Mouse (Mus musculus) embryonic fibroblast, embryonic 13.5 days (primary cell): ENCODE data around the gene Psmb7. TPM values are rescaled to one million over a fixed set of nuclear protein-coding genes. Genes with fewer than 3 reads are reported as not detected.

Source experiments
- H3K27ac ChIP-seq: 2 replicates; pipeline ENCODE4 v1.5.1; 2012; ENCODE audit warnings: low read length, control low read depth, inconsistent platforms; ENCODE audit not compliant: insufficient read depth
- H3K4me1 ChIP-seq: 2 replicates; pipeline ENCODE4 v1.6.1; 2011; ENCODE audit warnings: low read length; ENCODE audit not compliant: control insufficient read depth, insufficient read depth
- H3K4me3 ChIP-seq: 2 replicates; pipeline ENCODE4 v1.5.1; 2011; ENCODE audit warnings: mild to moderate bottlenecking, control low read depth, low read length; ENCODE audit not compliant: insufficient read depth
- CTCF ChIP-seq: IDR thresholded peaks from 2 replicates; pipeline ENCODE4 v1.5.1; 2011; ENCODE audit warnings: mild to moderate bottlenecking, control low read depth, low read length, moderate library complexity, borderline replicate concordance; ENCODE audit not compliant: insufficient read depth
- POLR2A ChIP-seq: IDR thresholded peaks from 2 replicates; pipeline ENCODE4 v1.6.1; 2011; ENCODE audit warnings: low read depth, mild to moderate bottlenecking, control low read depth, low read length, moderate library complexity
- polyA plus RNA-seq: library from polyadenylated mRNA; stranded (reverse); fragments of >200 nt; gene quantifications from 2 replicates; pipeline ENCODE4 v1.2.4, GENCODE M21; 2011; ENCODE audit warnings: low read depth; ENCODE audit not compliant: missing spikeins, insufficient read length

Gene Psmb7
- polyA plus RNA-seq, 1 experiment: 177 TPM

DNA sequence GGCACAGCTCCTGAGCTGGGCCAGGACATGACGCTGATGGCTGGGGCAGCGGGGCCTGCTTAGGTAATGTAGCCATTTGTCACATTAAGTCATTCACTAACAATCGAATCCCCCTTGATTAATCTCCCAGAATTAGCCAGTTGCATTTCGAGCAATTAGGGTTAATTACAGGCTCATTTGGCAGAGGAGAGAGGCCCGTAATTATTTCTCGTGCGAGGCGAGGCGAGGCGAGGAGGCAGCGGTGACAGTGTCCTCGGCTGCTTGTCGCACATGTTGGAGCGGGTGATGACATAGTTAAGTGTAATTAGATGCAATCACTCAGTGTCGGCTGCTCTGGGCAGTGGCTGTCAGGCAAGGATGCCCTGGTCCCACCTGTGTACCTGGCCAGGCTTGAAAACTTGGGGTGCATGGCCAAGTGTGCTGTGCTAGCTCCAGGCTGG, 91.9 kb downstream of the Psmb7 start:
- TF ChIP-seq CTCF: no peak
- no peak for TF ChIP-seq POLR2A
- peaks cover 6% of the 10 kb centered on the region for H3K4me1 ChIP-seq
- H3K4me3 ChIP-seq: no peak overlapping the region
- H3K27ac ChIP-seq: no peak overlapping the region

DNA sequence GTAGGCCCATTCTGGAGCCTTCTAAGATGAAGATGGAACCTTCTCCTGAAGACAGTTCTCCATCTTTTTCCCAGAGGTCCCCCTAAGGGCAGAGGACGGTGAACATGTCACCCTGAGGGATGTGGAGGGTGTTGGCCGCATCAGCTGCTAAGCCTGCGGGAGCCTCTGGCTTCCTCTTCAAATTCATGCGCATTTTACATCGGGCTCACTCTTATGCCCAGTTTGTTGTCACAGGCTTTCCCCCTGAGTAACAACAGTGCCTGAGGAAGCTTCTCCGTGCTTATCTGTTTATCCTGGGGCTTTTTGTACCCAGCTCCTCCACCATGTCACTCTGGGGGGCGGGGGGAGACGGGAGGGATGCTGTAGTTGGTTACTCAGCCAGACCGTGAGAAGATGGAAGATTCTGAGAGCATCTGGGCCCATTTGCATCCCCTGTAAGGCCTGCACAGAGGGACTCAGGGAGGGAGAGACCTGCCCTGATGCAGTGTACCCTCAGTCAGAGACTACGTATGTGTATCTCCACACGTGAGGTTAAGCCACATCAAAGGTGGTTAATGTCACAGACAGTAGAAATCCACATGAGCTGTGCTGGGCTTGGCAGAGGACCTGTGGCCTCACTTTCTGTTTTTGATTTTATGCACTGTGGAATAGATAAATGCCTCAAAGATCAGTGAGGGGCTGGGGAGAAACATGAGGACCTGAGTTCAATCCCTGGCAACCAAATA, 95.9 kb downstream of the Psmb7 start:
- TF ChIP-seq POLR2A (no peak), CTCF (no peak)
- Histone ChIP-seq H3K27ac (no peak overlapping the region), H3K4me1 (peaks cover 20% of the 10 kb centered on the region), H3K4me3 (no peak overlapping the region)

DNA sequence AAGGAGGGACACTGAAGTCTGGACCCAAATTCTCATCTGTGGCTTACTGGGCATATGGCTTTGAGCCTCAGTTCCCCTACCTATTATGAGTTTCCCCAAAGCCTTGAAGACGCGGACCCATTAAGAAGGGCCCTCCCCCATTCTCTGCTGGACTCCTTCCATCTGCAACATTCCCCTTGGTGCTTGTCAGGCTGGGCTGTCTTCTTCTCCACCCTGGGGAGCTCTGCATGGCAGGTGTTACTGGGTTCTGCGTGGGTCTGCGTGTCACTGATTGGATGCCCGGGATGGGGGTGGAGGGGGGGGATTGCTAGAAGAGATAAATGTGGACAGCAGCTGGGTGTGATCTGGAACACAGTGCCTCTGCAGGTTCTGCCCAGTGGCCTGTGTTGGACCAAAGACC, 97.1 kb downstream of the Psmb7 start:
- TF ChIP-seq CTCF: no peak
- no peak for TF ChIP-seq POLR2A
- peak overlapping the region; percentile 34 for H3K27ac ChIP-seq
- H3K4me1 ChIP-seq: peaks cover 20% of the 10 kb centered on the region
- no peak overlapping the region for H3K4me3 ChIP-seq

DNA sequence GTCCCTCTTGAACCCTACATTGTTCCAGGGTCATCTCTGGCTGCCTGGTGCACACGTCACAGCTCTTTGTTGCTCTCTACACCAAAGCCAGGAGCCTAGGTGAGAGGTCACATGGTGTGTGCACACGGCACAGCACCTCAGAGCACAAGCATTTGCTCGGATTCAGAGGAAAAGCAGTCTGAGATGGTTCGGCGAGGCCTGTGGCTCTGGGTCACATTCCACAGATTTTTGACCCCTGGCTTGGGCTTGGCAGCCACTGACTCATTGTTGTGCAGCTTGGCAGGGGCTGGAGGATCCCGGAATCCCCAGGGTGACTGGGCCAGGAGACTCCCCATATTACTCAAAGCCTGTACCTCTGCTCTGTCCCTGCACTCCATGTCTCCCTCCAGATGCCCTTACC, 97.7 kb downstream of the Psmb7 start:
- TF ChIP-seq CTCF: no peak
- Histone ChIP-seq H3K4me3 (no peak overlapping the region), H3K27ac (peak overlapping the region; percentile 67), H3K4me1 (peaks cover 20% of the 10 kb centered on the region)

DNA sequence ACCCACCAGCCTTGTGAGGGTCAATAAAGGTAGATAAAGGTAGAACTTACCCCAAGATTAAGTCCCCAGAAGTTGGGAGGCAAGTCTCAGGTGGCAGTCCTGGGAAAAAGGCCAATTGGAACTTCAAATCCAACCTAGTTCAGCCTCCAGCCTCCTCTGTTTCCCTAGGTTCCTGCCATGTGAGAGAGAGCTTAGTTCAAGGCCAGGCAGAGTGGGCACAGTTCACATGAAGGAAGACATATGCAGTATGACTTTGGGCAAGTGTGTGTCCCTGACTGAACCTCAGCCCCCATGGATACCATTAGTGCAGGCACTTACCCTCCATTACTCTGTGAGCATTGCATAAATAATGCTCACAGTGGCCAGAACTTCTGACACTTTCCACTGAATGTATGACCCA, 98.2 kb downstream of the Psmb7 start:
- H3K4me1 ChIP-seq: peaks cover 20% of the 10 kb centered on the region
- H3K27ac ChIP-seq: peak overlapping the region; percentile 67
- no peak overlapping the region for H3K4me3 ChIP-seq
- TF ChIP-seq CTCF: no peak
- TF ChIP-seq POLR2A: no peak

DNA sequence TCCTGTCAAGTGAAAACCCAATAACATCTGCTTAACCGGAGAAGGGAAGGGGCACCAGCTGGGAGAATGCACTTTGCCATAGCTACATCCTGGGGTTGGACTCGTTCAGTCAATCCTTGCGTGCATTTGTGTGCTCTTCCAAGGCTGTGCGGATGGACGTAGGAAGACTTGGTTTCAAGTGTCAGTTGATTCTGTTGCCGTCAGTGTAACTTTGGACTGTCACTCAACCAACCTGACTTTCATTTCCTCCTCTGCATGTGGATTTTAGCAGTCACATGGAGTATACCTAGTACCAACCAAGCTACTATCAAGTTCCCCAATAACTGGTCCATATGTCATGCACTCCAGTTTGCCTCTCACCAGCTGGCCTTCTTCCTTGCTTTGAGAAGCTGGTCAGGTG, 98.9 kb downstream of the Psmb7 start:
- peaks cover 20% of the 10 kb centered on the region for H3K4me1 ChIP-seq
- H3K27ac ChIP-seq: no peak overlapping the region
- no peak overlapping the region for H3K4me3 ChIP-seq
- TF ChIP-seq POLR2A (no peak), CTCF (no peak)

DNA sequence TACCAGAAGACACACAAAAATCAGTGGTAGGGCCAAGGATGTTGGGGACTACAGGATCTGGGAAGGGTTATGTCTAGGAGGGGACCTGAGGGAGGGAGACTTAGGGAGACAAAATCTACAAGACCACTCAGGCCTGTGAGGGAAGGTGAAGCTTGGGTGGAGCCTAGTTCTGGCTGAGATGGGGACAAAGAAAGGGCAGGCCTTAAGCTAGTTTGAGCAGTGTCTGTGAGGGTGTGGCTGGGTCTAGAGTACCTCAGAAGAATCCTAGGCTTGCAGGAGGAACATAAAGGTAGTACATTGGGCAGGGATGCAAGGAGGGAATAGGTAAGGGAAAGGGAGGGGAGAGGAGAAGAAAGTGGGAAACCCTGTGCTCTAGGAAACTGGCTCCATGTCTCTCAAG, 99.5 kb downstream of the Psmb7 start:
- peaks cover 20% of the 10 kb centered on the region for H3K4me1 ChIP-seq
- TF ChIP-seq CTCF (no peak), POLR2A (no peak)
- H3K4me3 ChIP-seq: no peak overlapping the region
- no peak overlapping the region; the same call in 1 of the 2 replicates for H3K27ac ChIP-seq

DNA sequence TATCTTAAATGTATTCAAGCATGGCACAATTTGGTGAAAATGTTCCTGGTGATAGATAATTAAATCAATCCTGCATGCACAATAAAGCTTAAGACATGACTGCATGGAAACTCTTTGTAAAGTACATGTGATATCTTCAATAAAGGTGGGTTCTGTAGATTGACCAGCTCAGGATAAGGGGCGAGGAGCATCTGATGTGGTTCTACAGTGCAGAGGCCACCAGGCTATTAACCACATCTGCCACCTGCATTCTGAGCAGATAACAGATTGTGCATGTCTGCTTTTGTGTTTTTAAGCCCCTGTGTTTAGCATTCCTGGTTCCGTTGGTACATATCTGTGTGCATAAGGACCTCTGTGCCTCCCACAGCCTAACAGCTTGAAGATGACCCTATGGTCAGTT, 100.7 kb downstream of the Psmb7 start:
- TF ChIP-seq CTCF: no peak
- TF ChIP-seq POLR2A: no peak
- H3K4me1 ChIP-seq: peaks cover 20% of the 10 kb centered on the region
- no peak overlapping the region for H3K27ac ChIP-seq
- H3K4me3 ChIP-seq: no peak overlapping the region

DNA sequence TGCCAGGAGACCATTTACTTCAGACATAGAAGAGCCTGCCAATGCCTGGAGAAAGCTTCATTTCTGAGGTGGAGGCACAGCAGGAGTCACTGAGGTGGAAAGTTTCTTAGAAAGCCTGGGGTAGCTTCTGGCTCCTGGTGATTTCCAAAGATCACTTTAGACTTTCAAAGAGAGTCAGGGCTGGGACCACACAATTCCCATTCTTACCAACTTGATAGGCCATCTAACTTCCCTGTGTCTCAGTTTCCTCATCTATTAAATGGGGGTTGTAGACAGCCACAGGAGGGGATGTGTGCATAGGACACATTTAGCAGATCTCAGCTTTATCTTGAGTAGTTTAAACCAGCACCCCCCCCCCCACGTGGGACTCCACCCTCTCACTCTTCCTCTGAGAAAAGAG, 101.5 kb downstream of the Psmb7 start:
- Histone ChIP-seq H3K27ac (no peak overlapping the region), H3K4me1 (peaks cover 18% of the 10 kb centered on the region), H3K4me3 (no peak overlapping the region)
- TF ChIP-seq CTCF (no peak), POLR2A (no peak)

DNA sequence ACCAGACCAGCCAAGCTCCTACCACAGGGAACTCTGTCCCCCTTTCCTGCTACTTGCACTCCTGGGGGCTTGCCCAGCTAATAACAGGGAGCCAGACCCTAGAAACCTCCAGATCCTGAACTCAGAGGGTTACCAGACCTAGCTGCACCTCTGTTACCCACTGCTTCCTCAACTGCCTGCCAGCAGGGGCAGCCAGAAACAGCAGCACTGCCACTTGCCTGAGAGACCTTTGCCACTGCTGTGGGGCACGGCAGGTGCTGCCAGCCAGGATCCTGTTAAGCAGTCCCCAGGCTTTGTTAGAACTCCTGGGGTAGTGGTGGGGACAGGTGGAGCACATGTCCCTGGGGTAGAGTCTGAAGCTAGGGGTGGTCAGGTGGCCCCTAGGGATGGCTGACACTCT, 102.3 kb downstream of the Psmb7 start:
- Histone ChIP-seq H3K4me1 (peaks cover 10% of the 10 kb centered on the region), H3K4me3 (no peak overlapping the region), H3K27ac (no peak overlapping the region)
- no peak for TF ChIP-seq POLR2A
- TF ChIP-seq CTCF: no peak

DNA sequence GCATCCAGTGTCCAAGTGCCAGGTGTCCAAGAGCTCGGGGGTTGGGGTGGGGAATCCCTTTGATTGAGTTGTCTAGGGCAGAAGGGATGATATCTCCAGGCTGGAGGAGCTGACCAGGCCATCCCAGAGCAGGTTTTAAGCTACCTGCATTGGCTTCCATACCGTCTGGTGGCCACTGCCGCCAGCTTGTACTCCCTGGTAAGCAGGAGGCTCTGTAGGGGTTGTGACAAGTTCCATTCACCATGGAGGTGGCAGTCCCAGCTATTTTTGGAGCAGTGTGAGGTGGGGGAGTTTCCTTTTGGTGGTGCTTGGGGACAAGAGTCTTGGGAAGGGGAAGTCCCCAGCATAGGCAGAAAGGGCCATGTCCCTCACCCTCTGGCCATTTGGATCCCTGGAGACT, 102.8 kb downstream of the Psmb7 start:
- no peak for TF ChIP-seq CTCF
- TF ChIP-seq POLR2A: no peak
- Histone ChIP-seq H3K4me3 (no peak overlapping the region), H3K27ac (no peak overlapping the region), H3K4me1 (peaks cover 7% of the 10 kb centered on the region)
